Mouse (Mus musculus): ENCODE measurements around the gene Med17.

Gene Med17

GRCm38 (mm10) chr9:15288402-15288801 lies 8.7 kb upstream of the Med17 start:
- 95% methylated on average over 3 of the region's 3 CpGs for WGBS

GRCm38 (mm10) chr9:15287846-15288245 lies 8.1 kb upstream of the Med17 start:
- 64% methylated on average over 6 of the region's 6 CpGs for WGBS

- 81% methylated on average over 3 of the region's 3 CpGs for WGBS
Observed at GRCm38 (mm10) chr9:15285443-15285842, 5.7 kb upstream of the Med17 start.

- 45% methylated on average over 5 of the region's 5 CpGs for WGBS
Observed at GRCm38 (mm10) chr9:15280491-15280879, 754 bp upstream of the Med17 start.

- WGBS: 9% methylated on average over 19 of the region's 19 CpGs
Observed at GRCm38 (mm10) chr9:15279139-15279648, 537 bp downstream of the Med17 start.

- WGBS: 95% methylated on average over 3 of the region's 3 CpGs
Observed at GRCm38 (mm10) chr9:15278343-15278742, 1.4 kb downstream of the Med17 start.

- WGBS: 90% methylated on average over 4 of the region's 4 CpGs
Observed at GRCm38 (mm10) chr9:15276855-15277254, 2.9 kb downstream of the Med17 start.

- WGBS: 92% methylated on average over 2 of the region's 2 CpGs
Observed at GRCm38 (mm10) chr9:15273981-15274380, 5.8 kb downstream of the Med17 start.

- 94% methylated on average over 10 of the region's 10 CpGs for WGBS
Observed at GRCm38 (mm10) chr9:15263487-15263886, 16.2 kb downstream of the Med17 start.

GRCm38 (mm10) chr9:15261980-15262379 lies 17.8 kb downstream of the Med17 start:
- 84% methylated on average over 8 of the region's 8 CpGs for WGBS

- 87% methylated on average over 3 of the region's 3 CpGs for WGBS
Observed at GRCm38 (mm10) chr9:15256214-15256613, 23.5 kb downstream of the Med17 start.

GRCm38 (mm10) chr9:15254501-15254900 lies 25.2 kb downstream of the Med17 start:
- 81% methylated on average over 7 of the region's 7 CpGs for WGBS

GRCm38 (mm10) chr9:15252196-15252595 lies 27.5 kb downstream of the Med17 start:
- WGBS: 86% methylated on average over 7 of the region's 7 CpGs

- 75% methylated on average over 7 of the region's 7 CpGs for WGBS
Observed at GRCm38 (mm10) chr9:15250376-15250775, 29.4 kb downstream of the Med17 start.

- WGBS: 71% methylated on average over 14 of the region's 14 CpGs
Observed at GRCm38 (mm10) chr9:15245319-15246075, 34.2 kb downstream of the Med17 start.

- 94% methylated on average over 1 of the region's 1 CpGs for WGBS
Observed at GRCm38 (mm10) chr9:15242130-15242529, 37.6 kb downstream of the Med17 start.

- WGBS: 54% methylated on average over 9 of the region's 9 CpGs
Observed at GRCm38 (mm10) chr9:15241596-15241939, 38.2 kb downstream of the Med17 start.

GRCm38 (mm10) chr9:15240863-15241595 lies 38.7 kb downstream of the Med17 start:
- WGBS: 63% methylated on average over 6 of the region's 6 CpGs

GRCm38 (mm10) chr9:15240006-15240405 lies 39.7 kb downstream of the Med17 start:
- 96% methylated on average over 6 of the region's 6 CpGs for WGBS

GRCm38 (mm10) chr9:15239042-15239925 lies 40.4 kb downstream of the Med17 start, which contains the start of gene Vstm5:
TSS of gene Vstm5 (plus strand) at chr9:15239045.
- 5% methylated on average over 35 of the region's 35 CpGs for WGBS

GRCm38 (mm10) chr9:15238297-15238990 lies 41.3 kb downstream of the Med17 start:
- WGBS: 78% methylated on average over 16 of the region's 16 CpGs

All from cerebral cortex, adult 2 months (tissue).